Mouse (Mus musculus) ES-E14 (cell line): ENCODE measurements at regions not wholly inside any gene's neighbourhood (a gene's known extent, or its start where the extent isn't known, plus 50 kb on each side); places are given as distances from the start of the nearest gene placed in this dataset.

Source experiments
- MAFK ChIP-seq: IDR thresholded peaks from 2 replicates; pipeline ENCODE4 v1.6.1; 2014; ENCODE audit warnings: mild to moderate bottlenecking, low read depth, low read length, inconsistent platforms; ENCODE audit not compliant: insufficient read depth
- ZC3H11A ChIP-seq: IDR thresholded peaks from 2 replicates; pipeline ENCODE4 v1.6.1; 2012; ENCODE audit warnings: low read depth, mild to moderate bottlenecking, inconsistent platforms, low read length, borderline replicate concordance

- TF ChIP-seq MAFK: no peak
- no peak for TF ChIP-seq ZC3H11A
Observed at GRCm38 (mm10) chr11:24783470-24783869, 705.6 kb downstream of the Bcl11a start.
